Mouse (Mus musculus) intestine, embryonic 14.5 days (tissue): Measurements from ENCODE around the gene Psmc5. TPM values are rescaled to one million over a fixed set of nuclear protein-coding genes. Genes with fewer than 3 reads are reported as not detected.

Experiments used
- ATAC-seq: fragments of 200-750 bp; cut with Nextera tagmentation; replicated peaks from 2 replicates; pipeline ENCODE4 v1.8.0; 2017; ENCODE audit warnings: low read depth, moderate number of reproducible peaks, moderate TSS enrichment, moderate library complexity; ENCODE audit not compliant: low FRiP score, low TSS enrichment
- DNase-seq: peaks from one replicate; pipeline ENCODE4 v3.0.0-alpha.2; 2018; ENCODE audit warnings: low spot score
- H3K27ac ChIP-seq: fragments of 300-500 bp; sonication (generic); 2 replicates; pipeline ENCODE4 v1.5.1; 2014; ENCODE audit warnings: low read depth, mild to moderate bottlenecking, control low read depth
- H3K27me3 ChIP-seq: fragments of 300-500 bp; sonication (generic); replicated peaks from 2 replicates; pipeline ENCODE4 v1.6.1; 2014; ENCODE audit warnings: low read length, control low read depth; ENCODE audit not compliant: control insufficient read depth, insufficient read depth
- H3K36me3 ChIP-seq: fragments of 300-500 bp; sonication (generic); 2 replicates; pipeline ENCODE4 v1.6.1; 2014; ENCODE audit warnings: low read length, control low read depth; ENCODE audit not compliant: control insufficient read depth, insufficient read depth
- H3K4me1 ChIP-seq: fragments of 300-500 bp; sonication (generic); replicated peaks from 2 replicates; pipeline ENCODE4 v1.6.1; 2014; ENCODE audit warnings: low read length, control low read depth, mixed read lengths; ENCODE audit not compliant: control insufficient read depth, insufficient read depth
- H3K4me2 ChIP-seq: fragments of 300-500 bp; sonication (generic); 2 replicates; pipeline ENCODE4 v1.6.1; 2014; ENCODE audit warnings: low read length
- H3K4me3 ChIP-seq: fragments of 300-500 bp; sonication (generic); 2 replicates; pipeline ENCODE4 v1.5.1; 2014; ENCODE audit warnings: low read depth, low read length, control low read depth, mixed read lengths
- H3K9ac ChIP-seq: fragments of 300-500 bp; sonication (generic); 2 replicates; pipeline ENCODE4 v1.6.1; 2014; ENCODE audit warnings: mild to moderate bottlenecking, low read length
- H3K9me3 ChIP-seq: fragments of 300-500 bp; sonication (generic); 2 replicates; pipeline ENCODE4 v1.6.1; 2016; ENCODE audit warnings: low read length, control low read depth; ENCODE audit not compliant: control insufficient read depth
- WGBS: fragments of 180-500 bp; shearing (Covaris S2); extraction: QIAGEN DNeasy Blood & Tissue Kit; methylation state at CpG from one replicate; pipeline ENCODE4 v1.1.7; 2014; 5-methylcytosine and 5-hydroxymethylcytosine counted together
- polyA plus RNA-seq: library from polyadenylated mRNA; unstranded; fragments of >200 nt; fragmentation: Nextera tagmentation; extraction: Ambion mirVana; gene quantifications from 2 replicates; pipeline ENCODE4 v1.2.1, GENCODE M21; 2014

Psmc5 gene
- polyA plus RNA-seq, 1 experiment from 2014 or later = 248 TPM

- 89% methylated on average over 7 of the region's 7 CpGs for whole genome bisulfite sequencing
- Histone ChIP-seq H3K4me2 (no peak overlapping the region), H3K4me1 (no peaks in the 10 kb centered on the region), H3K9me3 (no peaks in the 10 kb centered on the region), H3K4me3 (no peak overlapping the region), H3K9ac (no peak overlapping the region), H3K36me3 (no peaks in the 10 kb centered on the region), H3K27ac (no peak overlapping the region), H3K27me3 (no peaks in the 10 kb centered on the region)
- DNase-seq (no peak), ATAC-seq (no peak)
Observed at GRCm38 (mm10) chr11:106286206-106286605, 30.3 kb downstream of the Psmc5 start.

- H3K9me3 ChIP-seq = no peaks in the 10 kb centered on the region
- DNase-seq (no peak), ATAC-seq (no peak)
- H3K27ac ChIP-seq = no peak overlapping the region
- H3K9ac ChIP-seq = no peak overlapping the region
- H3K4me1 ChIP-seq = no peaks in the 10 kb centered on the region
- no peaks in the 10 kb centered on the region for H3K27me3 ChIP-seq
- 59% methylated on average over 11 of the region's 11 CpGs for WGBS
- no peak overlapping the region for H3K4me2 ChIP-seq
- H3K4me3 ChIP-seq = no peak overlapping the region
- no peaks in the 10 kb centered on the region for H3K36me3 ChIP-seq
Observed at GRCm38 (mm10) chr11:106286987-106287386, 31.0 kb downstream of the Psmc5 start.

GRCm38 (mm10) chr11:106289369-106289768 is 33.4 kb downstream of the Psmc5 start:
- 59% methylated on average over 8 of the region's 8 CpGs for WGBS
- Histone ChIP-seq H3K27ac (no peak overlapping the region), H3K4me1 (no peaks in the 10 kb centered on the region), H3K4me3 (no peak overlapping the region), H3K9me3 (no peaks in the 10 kb centered on the region), H3K4me2 (no peak overlapping the region), H3K36me3 (no peaks in the 10 kb centered on the region), H3K9ac (no peak overlapping the region), H3K27me3 (no peaks in the 10 kb centered on the region)
- ATAC-seq (no peak), DNase-seq (no peak)

- WGBS = 92% methylated on average over 5 of the region's 5 CpGs
- Histone ChIP-seq H3K27ac (no peak overlapping the region), H3K4me2 (no peak overlapping the region), H3K36me3 (no peaks in the 10 kb centered on the region), H3K9ac (no peak overlapping the region), H3K27me3 (no peaks in the 10 kb centered on the region), H3K4me3 (no peak overlapping the region), H3K4me1 (no peaks in the 10 kb centered on the region), H3K9me3 (no peaks in the 10 kb centered on the region)
- DNase-seq = no peak
- ATAC-seq = no peak
Observed at GRCm38 (mm10) chr11:106290376-106290775, 34.4 kb downstream of the Psmc5 start.

GRCm38 (mm10) chr11:106291861-106292260 is 35.9 kb downstream of the Psmc5 start:
- Histone ChIP-seq H3K9ac (no peak overlapping the region), H3K9me3 (no peaks in the 10 kb centered on the region), H3K27me3 (no peaks in the 10 kb centered on the region), H3K4me2 (no peak overlapping the region), H3K4me1 (no peaks in the 10 kb centered on the region), H3K27ac (no peak overlapping the region), H3K36me3 (no peaks in the 10 kb centered on the region), H3K4me3 (no peak overlapping the region)
- no peak for DNase-seq
- WGBS = 91% methylated on average over 2 of the region's 2 CpGs
- ATAC-seq = no peak

- ATAC-seq = no peak
- H3K9me3 ChIP-seq = no peaks in the 10 kb centered on the region
- no peak within 1 kb of the TSS for H3K4me2 ChIP-seq
- H3K4me1 ChIP-seq = no peaks in the 10 kb centered on the region
- 79% methylated on average over 9 of the region's 9 CpGs for WGBS
- no peak within 1 kb of the TSS for H3K4me3 ChIP-seq
- H3K27ac ChIP-seq = no peak within 1 kb of the TSS
- no peak for DNase-seq
- H3K36me3 ChIP-seq = no peaks in the 10 kb centered on the region
- H3K9ac ChIP-seq = no peak within 1 kb of the TSS
- H3K27me3 ChIP-seq = no peaks in the 10 kb centered on the region
Observed at GRCm38 (mm10) chr11:106301765-106302164, 45.8 kb downstream of the Psmc5 start, which contains the start of gene Gh. Gene Gh (minus strand): TSS chr11:106301865.

- no peak overlapping the region for H3K4me2 ChIP-seq
- no peak overlapping the region for H3K27ac ChIP-seq
- DNase-seq (peak; percentile 87), ATAC-seq (0 out of 2 replicates have a peak, but pooled peaks have one; percentile 47)
- H3K36me3 ChIP-seq = no peaks in the 10 kb centered on the region
- H3K9ac ChIP-seq = no peak overlapping the region
- H3K9me3 ChIP-seq = no peaks in the 10 kb centered on the region
- H3K4me3 ChIP-seq = no peak overlapping the region
- H3K27me3 ChIP-seq = no peaks in the 10 kb centered on the region
- H3K4me1 ChIP-seq = no peaks in the 10 kb centered on the region
- WGBS = 15% methylated on average over 2 of the region's 2 CpGs
Observed at GRCm38 (mm10) chr11:106302634-106303033, 46.7 kb downstream of the Psmc5 start.

- DNase-seq (no peak), ATAC-seq (no peak)
- H3K9ac ChIP-seq = no peak overlapping the region
- H3K9me3 ChIP-seq = no peaks in the 10 kb centered on the region
- H3K27ac ChIP-seq = no peak overlapping the region
- no peaks in the 10 kb centered on the region for H3K4me1 ChIP-seq
- H3K36me3 ChIP-seq = no peaks in the 10 kb centered on the region
- H3K27me3 ChIP-seq = no peaks in the 10 kb centered on the region
- no peak overlapping the region for H3K4me2 ChIP-seq
- H3K4me3 ChIP-seq = no peak overlapping the region
- 78% methylated on average over 10 of the region's 10 CpGs for WGBS
Observed at GRCm38 (mm10) chr11:106305348-106306064, 49.6 kb downstream of the Psmc5 start.

GRCm38 (mm10) chr11:106306065-106306385 is 50.1 kb downstream of the Psmc5 start:
- WGBS = 85% methylated on average over 3 of the region's 3 CpGs
- Histone ChIP-seq H3K4me3 (no peak overlapping the region), H3K27ac (no peak overlapping the region), H3K9ac (no peak overlapping the region), H3K27me3 (no peaks in the 10 kb centered on the region), H3K36me3 (no peaks in the 10 kb centered on the region), H3K4me1 (no peaks in the 10 kb centered on the region), H3K4me2 (no peak overlapping the region), H3K9me3 (no peaks in the 10 kb centered on the region)
- DNase-seq (no peak), ATAC-seq (no peak)
